Comparison of ENCODE assay signal across 8 mouse cellular contexts in the genomic region with DNA sequence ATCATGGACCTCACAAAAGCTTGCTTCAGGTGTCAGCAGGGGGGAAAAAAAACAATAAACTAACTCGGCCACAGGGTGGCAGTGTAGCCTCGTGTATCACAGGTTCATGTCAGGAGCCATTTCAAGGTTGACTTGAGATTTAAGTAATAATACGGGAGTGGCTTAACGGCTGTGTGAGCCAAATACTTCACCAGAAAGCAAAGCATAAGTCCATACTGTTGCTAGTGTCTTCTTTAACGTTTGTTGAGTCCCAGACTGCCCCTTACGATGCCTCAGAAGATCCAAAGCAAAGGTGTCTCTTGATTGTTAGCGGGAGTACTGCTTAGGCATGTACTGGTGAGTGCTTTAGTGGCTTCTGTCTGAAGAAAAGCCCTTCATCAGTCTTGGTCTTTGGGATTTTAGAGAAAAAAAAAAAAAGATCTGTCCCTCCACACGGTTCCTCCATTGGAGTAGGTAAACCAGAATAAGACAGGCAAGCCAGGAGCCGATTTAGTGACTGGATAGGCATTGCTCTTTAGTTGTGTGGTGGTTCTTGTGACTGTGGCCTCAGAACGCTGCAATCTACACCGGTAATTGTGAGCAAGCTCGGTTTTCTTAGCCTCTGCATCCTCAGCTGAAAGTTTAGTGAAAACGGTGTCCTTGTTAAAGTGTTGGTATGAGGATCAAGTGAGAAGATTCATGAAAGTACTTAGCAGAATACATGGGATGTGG. TPM values are rescaled to one million over a fixed set of nuclear protein-coding genes. Genes with fewer than 3 reads are reported as not detected.
DNase-seq lines count a peak whose midpoint lies in the region; ATAC-seq lines count a peak whose summit lies in the region.

No protein-coding gene starts in this region.

- no peaks in the 10 kb centered on the region for H3K4me1 ChIP-seq in hindbrain, embryonic 10.5 days (replicated peaks)
- H3K4me1 ChIP-seq in lung, embryonic 16.5 days (replicated peaks; ENCODE audit: control insufficient read depth, insufficient read depth, low read length), result 0 out of 2 replicates have a peak, but pooled peaks cover 2% of the 10 kb centered on the region

- peak overlapping the region; percentile 52 for H3K4me2 ChIP-seq in lung, embryonic 16.5 days (ENCODE audit: low read depth, low read length)

- peak overlapping the region; percentile 61 for H3K9ac ChIP-seq in lung, embryonic 16.5 days (ENCODE audit: low read length)

- peak overlapping the region; percentile 37; the same call in 1 of the 2 replicates for H3K4me3 ChIP-seq in hindbrain, embryonic 10.5 days
- peak overlapping the region; percentile 31 for H3K4me3 ChIP-seq in lung, embryonic 16.5 days (ENCODE audit: low read length)

- peak; percentile 77 for ATAC-seq in lung, embryonic 16.5 days (ENCODE audit: low read depth)

- peak; percentile 90 for DNase-seq in MN1 (ENCODE audit: low spot score)
- peak; percentile 80 for DNase-seq in cerebellum, adult 9-10 months
- peak; percentile 64 to 89 for DNase-seq in frontal cortex, adult 2 months (ENCODE audit: extremely low spot score in 1 of 2, low spot score in 1 of 2)
- peak; percentile 82 for DNase-seq in hindbrain, embryonic 10.5 days (ENCODE audit: low spot score)
- DNase-seq in layer of hippocampus, adult 9-10 months (ENCODE audit: low spot score), result peak; percentile 82
- DNase-seq in ovary, postnatal 14 days (ENCODE audit: low spot score), result peak; percentile 69
- peak; percentile 83 to 85 for DNase-seq in thymus, postnatal 36 days

- WGBS in hindbrain, embryonic 10.5 days, result 38% methylated on average over 13 of the region's 13 CpGs
- 29% methylated on average over 13 of the region's 13 CpGs for WGBS in lung, embryonic 16.5 days

- no peaks in the 10 kb centered on the region for H3K36me3 ChIP-seq in hindbrain, embryonic 10.5 days
- no peaks in the 10 kb centered on the region for H3K36me3 ChIP-seq in lung, embryonic 16.5 days (ENCODE audit: control insufficient read depth, insufficient read depth, low read length)

- H3K27me3 ChIP-seq in hindbrain, embryonic 10.5 days (ENCODE audit: insufficient read depth, poor library complexity, severe bottlenecking), result no peaks in the 10 kb centered on the region
- no peaks in the 10 kb centered on the region for H3K27me3 ChIP-seq in lung, embryonic 16.5 days (ENCODE audit: control insufficient read depth, insufficient read depth, low read depth, low read length)

- peak overlapping the region; percentile 56; the same call in 1 of the 2 replicates for H3K27ac ChIP-seq in hindbrain, embryonic 10.5 days
- H3K27ac ChIP-seq in lung, embryonic 16.5 days (ENCODE audit: low read length), result peak overlapping the region; percentile 24; the same call in 1 of the 2 replicates

- H3K9me3 ChIP-seq in hindbrain, embryonic 10.5 days, result no peaks in the 10 kb centered on the region
- no peaks in the 10 kb centered on the region for H3K9me3 ChIP-seq in lung, embryonic 16.5 days (ENCODE audit: control insufficient read depth, low read length)

RNA-seq across cellular contexts. Expression of a gene that starts 30.2 kb away (rescaled TPM):
- 3.5 and 3.8 TPM in 2 replicates for polyA plus RNA-seq in frontal cortex, adult 2 months (2012; rRNA removed)
- polyA plus RNA-seq in hindbrain, embryonic 10.5 days (2016; fragmentation: Nextera tagmentation; extraction: Ambion mirVana), result 1.4 TPM in 2 replicates
- polyA plus RNA-seq in lung, embryonic 16.5 days (2015; fragmentation: Nextera tagmentation; extraction: Ambion mirVana), result 2.0 and 2.2 TPM in 2 replicates

Comparison
In these comparisons a context has a peak if more than half of its experiments do, and no peak if none do; other contexts are left out.
1. Peak in every context shown above with its lines: DNase-seq, ATAC-seq, H3K4me3 ChIP-seq and H3K27ac ChIP-seq.